8 mouse cellular contexts compared by ENCODE assay signal in the genomic region with DNA sequence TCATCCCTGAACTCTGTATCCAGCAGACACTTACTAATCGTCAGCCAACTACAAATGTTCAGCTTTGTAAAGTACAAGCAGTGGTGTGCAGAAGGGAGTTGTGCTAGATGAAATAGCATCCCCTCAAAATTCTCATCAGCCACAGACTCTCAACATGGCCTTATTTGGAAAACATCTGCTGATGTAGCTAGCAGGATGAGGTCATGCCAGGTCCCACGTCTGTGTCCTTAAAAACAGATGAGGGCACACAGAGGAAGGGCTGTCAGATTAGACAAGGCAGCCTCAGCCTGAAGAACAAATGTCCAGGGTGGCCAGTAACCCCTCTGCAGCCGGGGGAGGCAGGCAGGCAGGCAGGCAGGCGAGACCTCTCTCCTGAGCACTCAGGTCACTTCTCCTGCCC. TPM values are rescaled to one million over a fixed set of nuclear protein-coding genes. Genes with fewer than 3 reads are reported as not detected.
DNase-seq lines count a peak whose midpoint lies in the region; ATAC-seq and TF ChIP-seq lines count a peak whose summit lies in the region.

No protein-coding gene starts in this region.

- no peak for TF ChIP-seq CTCF in intestine, postnatal 0 days (IDR thresholded peaks at IDR 0.05; ENCODE audit: low read depth)
- TF ChIP-seq CTCF in small intestine, adult 2 months (IDR thresholded peaks at IDR 0.05; ENCODE audit: extremely low read depth, insufficient read length, insufficient replicate concordance, low read depth, low read length) = no peak

- 0 out of 2 replicates have a peak overlapping the region, but pooled peaks have one; percentile 14 for H3K9ac ChIP-seq in lung, embryonic 16.5 days (ENCODE audit: low read length)
- no peak overlapping the region; the same call in 1 of the 2 replicates for H3K9ac ChIP-seq in forebrain, embryonic 14.5 days (ENCODE audit: low read length)
- no peak overlapping the region for H3K9ac ChIP-seq in intestine, postnatal 0 days (ENCODE audit: low read depth, low read length)

- H3K27ac ChIP-seq in lung, embryonic 16.5 days (ENCODE audit: low read length) = peak overlapping the region; percentile 44
- H3K27ac ChIP-seq in forebrain, embryonic 14.5 days (ENCODE audit: low read depth, low read length) = peak overlapping the region; percentile 78
- peak overlapping the region; percentile 46 for H3K27ac ChIP-seq in intestine, postnatal 0 days (ENCODE audit: low read depth, low read length)
- H3K27ac ChIP-seq in small intestine, adult 2 months (ENCODE audit: insufficient read depth, low read depth, low read length) = peak overlapping the region; percentile 71

- H3K4me2 ChIP-seq in lung, embryonic 16.5 days (ENCODE audit: low read depth, low read length) = no peak overlapping the region
- no peak overlapping the region for H3K4me2 ChIP-seq in forebrain, embryonic 14.5 days (ENCODE audit: low read length)
- no peak overlapping the region for H3K4me2 ChIP-seq in intestine, postnatal 0 days (replicated peaks; ENCODE audit: low read depth)

- ATAC-seq in lung, embryonic 16.5 days (ENCODE audit: low read depth) = peak; percentile 18; the same call in 1 of the 2 replicates
- ATAC-seq in forebrain, embryonic 14.5 days = no peak
- no peak for ATAC-seq in intestine, postnatal 0 days

- no peak overlapping the region for H3K4me3 ChIP-seq in lung, embryonic 16.5 days (ENCODE audit: low read length)
- no peak overlapping the region for H3K4me3 ChIP-seq in forebrain, embryonic 14.5 days (ENCODE audit: low read depth, low read length)
- no peak overlapping the region for H3K4me3 ChIP-seq in intestine, postnatal 0 days (ENCODE audit: low read depth, low read length)
- H3K4me3 ChIP-seq in small intestine, adult 2 months (ENCODE audit: low read depth, low read length) = no peak overlapping the region

- DNase-seq in lung, postnatal 36 days = no peak
- DNase-seq in forebrain, embryonic 14.5 days (ENCODE audit: low spot score) = no peak
- no peak for DNase-seq in thymus, postnatal 4 days
- DNase-seq in kidney, postnatal 36 days = no peak
- DNase-seq in layer of hippocampus, postnatal 14 days (ENCODE audit: low spot score in 2 of 2) = no peak

- 36% methylated on average over 4 of the region's 4 CpGs for WGBS in lung, embryonic 16.5 days
- 22% methylated on average over 4 of the region's 4 CpGs for WGBS in forebrain, embryonic 14.5 days
- WGBS in intestine, postnatal 0 days = 56% methylated on average over 4 of the region's 4 CpGs
- WGBS in small intestine, adult 2 months = 58% methylated on average over 4 of the region's 4 CpGs

- H3K27me3 ChIP-seq in lung, embryonic 16.5 days (ENCODE audit: control insufficient read depth, insufficient read depth, low read depth, low read length) = no peaks in the 10 kb centered on the region
- H3K27me3 ChIP-seq in forebrain, embryonic 14.5 days (replicated peaks; ENCODE audit: control insufficient read depth, insufficient read depth, low read length) = no peaks in the 10 kb centered on the region
- H3K27me3 ChIP-seq in intestine, postnatal 0 days (replicated peaks; ENCODE audit: control insufficient read depth, insufficient read depth, low read length) = no peaks in the 10 kb centered on the region
- no peaks in the 10 kb centered on the region for H3K27me3 ChIP-seq in small intestine, adult 2 months (ENCODE audit: control insufficient read depth, insufficient read depth, low read length)

- no peak for TF ChIP-seq POLR2A in small intestine, adult 2 months (IDR thresholded peaks at IDR 0.05; ENCODE audit: low read depth, low read length)

- no peaks in the 10 kb centered on the region for H3K9me3 ChIP-seq in lung, embryonic 16.5 days (ENCODE audit: control insufficient read depth, low read length)
- H3K9me3 ChIP-seq in forebrain, embryonic 14.5 days (replicated peaks; ENCODE audit: control insufficient read depth, low read length) = no peaks in the 10 kb centered on the region
- no peaks in the 10 kb centered on the region for H3K9me3 ChIP-seq in intestine, postnatal 0 days (ENCODE audit: control insufficient read depth)

- H3K4me1 ChIP-seq in lung, embryonic 16.5 days (replicated peaks; ENCODE audit: control insufficient read depth, insufficient read depth, low read length) = peaks cover 23% of the 10 kb centered on the region
- peaks cover 41% of the 10 kb centered on the region for H3K4me1 ChIP-seq in forebrain, embryonic 14.5 days (ENCODE audit: control insufficient read depth, insufficient read depth, low read length)
- 0 out of 2 replicates have a peak, but pooled peaks cover 5% of the 10 kb centered on the region for H3K4me1 ChIP-seq in intestine, postnatal 0 days (replicated peaks; ENCODE audit: control insufficient read depth, insufficient read depth, low read length)
- peaks cover 5% of the 10 kb centered on the region for H3K4me1 ChIP-seq in small intestine, adult 2 months (ENCODE audit: control insufficient read depth, insufficient read depth, insufficient read length, low read length)

- no peaks in the 10 kb centered on the region for H3K36me3 ChIP-seq in lung, embryonic 16.5 days (ENCODE audit: control insufficient read depth, insufficient read depth, low read length)
- H3K36me3 ChIP-seq in forebrain, embryonic 14.5 days (ENCODE audit: control insufficient read depth, insufficient read depth, low read length) = no peaks in the 10 kb centered on the region
- H3K36me3 ChIP-seq in intestine, postnatal 0 days (ENCODE audit: control insufficient read depth, insufficient read depth) = no peaks in the 10 kb centered on the region
- no peaks in the 10 kb centered on the region for H3K36me3 ChIP-seq in small intestine, adult 2 months (ENCODE audit: control insufficient read depth, insufficient read depth, low read length)

RNA-seq across cellular contexts. Expression of gene Tspan18, which starts 56.8 kb away (rescaled TPM):
- 24.8 and 29.7 TPM in 2 replicates for polyA plus RNA-seq in lung, embryonic 16.5 days (2015; fragmentation: Nextera tagmentation; extraction: Ambion mirVana)
- polyA plus RNA-seq in forebrain, embryonic 14.5 days (2014; fragmentation: Nextera tagmentation; extraction: Ambion mirVana) = 15.6 and 17.3 TPM in 2 replicates
- polyA plus RNA-seq in intestine, postnatal 0 days (2015; fragmentation: Nextera tagmentation; extraction: Ambion mirVana) = 12.2 and 18.0 TPM in 2 replicates
- 6.7 and 14.1 TPM in 2 replicates for polyA plus RNA-seq in small intestine, adult 2 months (2012; rRNA removed)
- 10 to 100 TPM; 46.6 to 52.3 TPM for total RNA-seq in layer of hippocampus, postnatal 14 days (2021)
